Mouse (Mus musculus): ENCODE data around the gene Ppp1r9b. TPM values are rescaled to one million over a fixed set of nuclear protein-coding genes. Genes with fewer than 3 reads are reported as not detected.
"Not testable (repeated sequence)": the region's sequence is repeated elsewhere in the genome, so short reads cannot be mapped to it uniquely, and the experiment has no call there.

Gene Ppp1r9b
- total and polyA plus RNA-seq, 3 experiments: 22.3 to 52.0 (median 49.3) TPM

GRCm38 (mm10) chr11:95010141-95010739 lies 19.4 kb downstream of the Ppp1r9b start:
- DNase-seq: peak in 1 of 2 experiments; percentile 27
- H3K4me1 ChIP-seq (ENCODE audit: control insufficient read depth, insufficient read depth, low read length): peaks cover 7% of the 10 kb centered on the region
- H3K36me3 ChIP-seq (ENCODE audit: control insufficient read depth, insufficient read depth, low read length): no peaks in the 10 kb centered on the region
- H3K27me3 ChIP-seq (ENCODE audit: control insufficient read depth, insufficient read depth, low read length): peaks cover 3% of the 10 kb centered on the region; the same call in 1 of the 2 replicates
- TF ChIP-seq CTCF (IDR thresholded peaks at IDR 0.05) (no peak), EP300 (IDR thresholded peaks at IDR 0.05; ENCODE audit: insufficient read depth, low read depth, low read length) (no peak), POLR2A (IDR thresholded peaks at IDR 0.05; ENCODE audit: insufficient read depth, low read depth, low read length) (no peak)
- H3K79me2 ChIP-seq (replicated peaks; ENCODE audit: control insufficient read depth, insufficient read depth, low read length): no peaks in the 10 kb centered on the region
- intact Hi-C loops (cut with DNase I): no loop called here
- H3K9ac ChIP-seq (ENCODE audit: low read depth, low read length): peak overlapping the region; percentile 65
- H3K4me3 ChIP-seq: peak overlapping the region; percentile 61
- 5% methylated on average over 33 of the region's 40 CpGs for WGBS
- H3K27ac ChIP-seq: no peak overlapping the region

- H3K9ac ChIP-seq (ENCODE audit: low read depth, low read length); H3K4me1 ChIP-seq (ENCODE audit: control insufficient read depth, insufficient read depth, low read length); H3K79me2 ChIP-seq (replicated peaks; ENCODE audit: control insufficient read depth, insufficient read depth, low read length); H3K4me3 ChIP-seq; H3K27me3 ChIP-seq (ENCODE audit: control insufficient read depth, insufficient read depth, low read length); H3K27ac ChIP-seq; H3K36me3 ChIP-seq (ENCODE audit: control insufficient read depth, insufficient read depth, low read length); intact Hi-C loops (cut with DNase I): not testable (repeated sequence)
- 64% methylated on average over 4 of the region's 4 CpGs for WGBS
- peak in 1 of 2 experiments; percentile 16 for DNase-seq
Measured at GRCm38 (mm10) chr11:95010841-95011403, 20.1 kb downstream of the Ppp1r9b start.

- 44% methylated on average over 1 of the region's 1 CpGs for WGBS
- intact Hi-C loops (cut with DNase I): no loop called here
- H3K27ac ChIP-seq: no peak overlapping the region
- H3K27me3 ChIP-seq (ENCODE audit: control insufficient read depth, insufficient read depth, low read length): peaks cover 3% of the 10 kb centered on the region; the same call in 1 of the 2 replicates
- H3K9ac ChIP-seq (ENCODE audit: low read depth, low read length): no peak overlapping the region
- peak in 1 of 2 experiments; percentile 14 for DNase-seq
- H3K36me3 ChIP-seq (ENCODE audit: control insufficient read depth, insufficient read depth, low read length): no peaks in the 10 kb centered on the region
- H3K4me1 ChIP-seq (ENCODE audit: control insufficient read depth, insufficient read depth, low read length): peaks cover 6% of the 10 kb centered on the region
- H3K79me2 ChIP-seq (replicated peaks; ENCODE audit: control insufficient read depth, insufficient read depth, low read length): no peaks in the 10 kb centered on the region
- TF ChIP-seq POLR2A (IDR thresholded peaks at IDR 0.05; ENCODE audit: insufficient read depth, low read depth, low read length) (no peak), CTCF (IDR thresholded peaks at IDR 0.05) (no peak), EP300 (IDR thresholded peaks at IDR 0.05; ENCODE audit: insufficient read depth, low read depth, low read length) (no peak)
- no peak overlapping the region for H3K4me3 ChIP-seq
Measured at GRCm38 (mm10) chr11:95011416-95011815, 20.6 kb downstream of the Ppp1r9b start.

- no peak for DNase-seq
- Histone ChIP-seq H3K4me1 (ENCODE audit: control insufficient read depth, insufficient read depth, low read length) (peaks cover 3% of the 10 kb centered on the region), H3K79me2 (replicated peaks; ENCODE audit: control insufficient read depth, insufficient read depth, low read length) (no peaks in the 10 kb centered on the region), H3K27me3 (ENCODE audit: control insufficient read depth, insufficient read depth, low read length) (peaks cover 3% of the 10 kb centered on the region; the same call in 1 of the 2 replicates), H3K4me3 (no peak overlapping the region), H3K27ac (no peak overlapping the region), H3K36me3 (ENCODE audit: control insufficient read depth, insufficient read depth, low read length) (no peaks in the 10 kb centered on the region), H3K9ac (ENCODE audit: low read depth, low read length) (no peak overlapping the region)
- intact Hi-C loops (cut with DNase I): no loop called here
- whole genome bisulfite sequencing: 48% methylated on average over 3 of the region's 3 CpGs
- no peak for TF ChIP-seq EP300 (IDR thresholded peaks at IDR 0.05; ENCODE audit: insufficient read depth, low read depth, low read length)
- no peak for TF ChIP-seq POLR2A (IDR thresholded peaks at IDR 0.05; ENCODE audit: insufficient read depth, low read depth, low read length)
- no peak for TF ChIP-seq CTCF (IDR thresholded peaks at IDR 0.05)
Measured at GRCm38 (mm10) chr11:95012075-95012474, 21.2 kb downstream of the Ppp1r9b start.

GRCm38 (mm10) chr11:95012487-95012886 lies 21.7 kb downstream of the Ppp1r9b start:
- intact Hi-C loops (cut with DNase I): no loop called here
- Histone ChIP-seq H3K79me2 (replicated peaks; ENCODE audit: control insufficient read depth, insufficient read depth, low read length) (no peaks in the 10 kb centered on the region), H3K4me1 (ENCODE audit: control insufficient read depth, insufficient read depth, low read length) (peaks cover 3% of the 10 kb centered on the region), H3K9ac (ENCODE audit: low read depth, low read length) (no peak overlapping the region), H3K27ac (no peak overlapping the region), H3K36me3 (ENCODE audit: control insufficient read depth, insufficient read depth, low read length) (no peaks in the 10 kb centered on the region), H3K4me3 (no peak overlapping the region), H3K27me3 (ENCODE audit: control insufficient read depth, insufficient read depth, low read length) (peaks cover 3% of the 10 kb centered on the region; the same call in 1 of the 2 replicates)
- WGBS: 58% methylated on average over 3 of the region's 3 CpGs
- no peak for DNase-seq
- no peak for TF ChIP-seq CTCF (IDR thresholded peaks at IDR 0.05)
- no peak for TF ChIP-seq EP300 (IDR thresholded peaks at IDR 0.05; ENCODE audit: insufficient read depth, low read depth, low read length)
- no peak for TF ChIP-seq POLR2A (IDR thresholded peaks at IDR 0.05; ENCODE audit: insufficient read depth, low read depth, low read length)

- Histone ChIP-seq H3K27me3 (ENCODE audit: control insufficient read depth, insufficient read depth, low read length) (peaks cover 4% of the 10 kb centered on the region; the same call in 1 of the 2 replicates), H3K27ac (no peak overlapping the region), H3K4me1 (ENCODE audit: control insufficient read depth, insufficient read depth, low read length) (no peaks in the 10 kb centered on the region), H3K9ac (ENCODE audit: low read depth, low read length) (no peak overlapping the region), H3K4me3 (no peak overlapping the region), H3K79me2 (replicated peaks; ENCODE audit: control insufficient read depth, insufficient read depth, low read length) (no peaks in the 10 kb centered on the region), H3K36me3 (ENCODE audit: control insufficient read depth, insufficient read depth, low read length) (no peaks in the 10 kb centered on the region)
- no peak for TF ChIP-seq EP300 (IDR thresholded peaks at IDR 0.05; ENCODE audit: insufficient read depth, low read depth, low read length)
- intact Hi-C loops (cut with DNase I): no loop called here
- 58% methylated on average over 3 of the region's 3 CpGs for WGBS
- DNase-seq: peak in 1 of 2 experiments; percentile 18
Measured at GRCm38 (mm10) chr11:95015484-95015883, 24.6 kb downstream of the Ppp1r9b start.

Measured in heart, adult 2 months (tissue).